Mouse (Mus musculus): ENCODE measurements at regions not wholly inside any gene's neighbourhood (a gene's known extent, or its start where the extent isn't known, plus 50 kb on each side); places are given as distances from the start of the nearest gene placed in this dataset.
A peak's percentile ranks its signal among the peaks of the same experiment; 100 is the strongest.

DNA sequence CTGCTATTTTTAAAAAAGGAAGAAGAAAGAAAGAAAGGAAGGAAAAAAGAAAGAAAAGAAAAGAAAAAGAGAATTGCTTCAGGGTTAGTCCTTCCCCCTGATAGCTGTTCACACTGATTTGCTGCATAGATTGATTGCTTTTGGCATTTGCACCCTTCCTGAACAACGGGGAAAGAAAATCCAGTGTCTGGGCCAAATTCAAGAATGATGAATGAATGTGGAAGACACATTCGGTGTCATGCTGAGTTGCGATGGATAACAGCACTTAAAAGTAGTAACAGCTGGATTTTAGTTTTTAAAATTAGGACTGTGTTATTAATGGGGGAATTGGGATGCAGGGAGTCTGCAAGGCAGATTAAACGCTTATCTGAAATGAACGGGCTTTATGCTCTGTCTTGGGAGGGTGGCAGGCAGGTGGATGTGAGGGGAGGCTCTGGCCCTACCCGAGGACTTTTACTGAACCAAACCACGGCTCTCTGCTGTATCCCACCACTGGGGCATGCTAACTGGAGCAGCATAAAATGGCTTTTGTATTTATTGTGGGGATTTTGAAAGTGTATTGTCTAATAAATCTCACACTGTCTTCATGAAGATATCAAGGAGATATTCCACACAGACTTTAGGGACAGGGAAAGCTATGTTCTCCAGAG lies 114.4 kb downstream of the Lca5 start:
- no peak for DNase-seq (ENCODE audit: low spot score)

DNA sequence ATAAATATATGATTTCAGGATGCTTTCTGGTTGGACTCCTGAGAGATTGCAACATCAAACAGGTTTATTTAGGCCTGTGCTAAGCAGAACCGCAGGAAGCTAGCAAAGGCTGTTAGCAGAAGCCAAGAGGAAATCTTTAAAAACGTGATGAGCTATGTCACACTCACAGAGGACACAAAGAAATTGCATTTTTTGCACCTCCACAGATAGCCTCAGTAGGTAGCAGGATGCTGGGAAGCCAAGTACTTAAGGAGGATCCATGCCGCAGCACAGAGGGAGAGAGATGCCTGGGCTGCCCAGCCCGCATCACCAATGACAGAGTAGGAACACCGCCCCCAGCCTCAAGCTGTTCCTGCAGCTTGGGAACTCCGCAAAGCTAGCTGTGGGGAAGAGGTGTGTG lies 115.0 kb downstream of the Lca5 start:
- no peak for DNase-seq (ENCODE audit: low spot score)

DNA sequence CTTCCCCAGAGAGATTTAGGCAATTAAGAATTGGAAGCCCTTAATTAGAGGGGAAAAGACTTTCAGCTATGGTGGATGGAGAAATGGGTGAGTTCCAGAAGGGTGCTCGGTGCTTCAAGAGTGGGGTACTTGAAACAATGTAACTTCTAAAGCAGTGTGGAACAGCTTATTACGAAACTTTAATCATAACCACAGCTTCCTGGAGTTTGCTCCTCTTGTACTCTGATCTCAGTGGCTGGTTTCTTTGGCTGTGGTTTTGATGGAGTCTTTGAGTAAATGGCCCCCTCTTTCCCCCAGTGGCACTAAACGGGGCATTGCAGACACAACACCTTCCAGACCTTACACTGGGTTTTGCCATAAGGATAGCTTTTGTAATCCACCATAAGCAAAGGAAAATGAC lies 116.6 kb downstream of the Lca5 start:
- DNase-seq (ENCODE audit: low spot score) = no peak

- peak; percentile 78 for DNase-seq (ENCODE audit: low spot score)
Measured at GRCm38 (mm10) chr9:83322991-83323583, 117.8 kb downstream of the Lca5 start.

- DNase-seq (ENCODE audit: low spot score) = no peak
Measured at GRCm38 (mm10) chr9:83321793-83322192, 119.1 kb downstream of the Lca5 start.

- no peak for DNase-seq (ENCODE audit: low spot score)
Measured at GRCm38 (mm10) chr9:83320834-83321233, 120.1 kb downstream of the Lca5 start.

DNA sequence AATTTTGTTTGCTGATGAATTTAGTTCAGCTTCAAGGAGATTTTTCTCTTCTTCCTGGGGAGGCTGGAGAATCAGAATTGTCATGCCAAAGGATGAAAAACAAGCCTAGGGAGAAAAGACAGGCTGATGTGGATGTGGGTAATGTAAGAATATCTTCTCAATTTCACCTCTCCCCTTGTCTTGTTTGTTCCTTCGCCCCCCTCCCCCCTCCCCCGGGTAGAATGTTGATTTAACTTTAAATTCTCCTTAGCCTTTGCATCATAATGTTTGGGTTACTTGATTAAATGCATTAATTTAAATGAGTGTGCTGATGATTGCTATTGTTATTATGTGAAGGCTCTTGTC lies 124.1 kb downstream of the Lca5 start:
- DNase-seq (ENCODE audit: low spot score) = no peak

DNA sequence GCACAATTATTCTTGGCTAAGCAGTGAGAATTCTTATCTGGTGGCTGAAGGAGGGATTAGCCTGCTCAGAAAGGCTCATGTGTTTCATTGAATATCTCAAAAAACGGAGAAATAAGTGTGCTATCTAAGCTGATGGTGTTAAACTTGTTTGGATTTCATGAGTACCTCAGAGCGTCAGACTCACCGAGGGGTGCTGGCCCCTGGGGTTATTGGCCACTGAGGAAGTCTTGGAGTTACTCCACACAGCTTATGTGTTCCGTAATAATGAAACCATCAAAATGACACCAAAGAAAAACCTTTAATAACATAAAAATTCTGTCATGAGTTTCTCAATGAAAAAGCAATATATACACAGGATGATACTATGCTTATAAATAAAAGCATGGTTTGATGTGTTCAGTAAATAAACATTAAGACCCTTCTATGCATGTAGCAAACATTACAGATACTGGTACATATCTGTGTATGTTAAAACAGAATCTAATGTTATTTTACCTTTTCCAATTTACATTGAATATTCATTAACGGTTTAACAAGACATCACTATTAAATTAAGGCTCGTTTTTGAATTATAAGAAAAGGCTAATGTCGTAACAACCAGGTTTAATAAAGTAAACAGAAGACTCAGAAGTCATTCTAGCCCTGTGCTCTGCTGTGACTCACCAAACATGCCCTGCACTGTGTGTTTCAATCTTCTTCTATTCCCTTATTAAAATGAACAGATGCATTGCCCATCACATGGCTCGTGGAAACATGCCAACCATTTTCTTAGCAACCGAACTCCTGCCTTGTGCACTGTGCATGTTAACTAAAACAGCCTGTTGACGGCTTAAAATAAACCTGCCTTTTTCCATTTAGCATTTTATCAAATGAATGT lies 124.7 kb downstream of the Lca5 start:
- DNase-seq (ENCODE audit: low spot score) = peak; percentile 81

GRCm38 (mm10) chr9:83308771-83309170 lies 132.2 kb downstream of the Lca5 start:
- DNase-seq (ENCODE audit: low spot score) = no peak

DNA sequence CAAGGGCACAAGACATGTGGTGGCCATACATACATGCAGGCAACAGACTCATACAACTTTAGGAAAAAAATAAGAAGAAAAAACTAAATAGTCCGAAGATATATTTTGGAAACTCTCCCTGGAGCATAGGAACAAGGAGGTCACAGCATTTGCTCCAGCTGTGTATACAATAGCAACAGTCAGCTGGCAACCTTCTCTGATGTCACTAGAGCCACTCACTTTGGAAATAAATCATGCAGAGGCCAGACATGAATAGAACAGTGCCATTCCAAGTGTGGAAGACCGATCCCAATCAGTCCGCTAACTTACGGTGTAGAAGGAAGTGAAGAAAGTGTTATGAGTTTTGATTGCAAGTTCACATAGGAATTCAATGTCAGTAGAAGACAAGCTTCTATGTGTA lies 132.8 kb downstream of the Lca5 start:
- DNase-seq (ENCODE audit: low spot score) = no peak

- no peak for DNase-seq (ENCODE audit: low spot score)
Measured at GRCm38 (mm10) chr9:83307349-83307938, 133.5 kb downstream of the Lca5 start.

DNA sequence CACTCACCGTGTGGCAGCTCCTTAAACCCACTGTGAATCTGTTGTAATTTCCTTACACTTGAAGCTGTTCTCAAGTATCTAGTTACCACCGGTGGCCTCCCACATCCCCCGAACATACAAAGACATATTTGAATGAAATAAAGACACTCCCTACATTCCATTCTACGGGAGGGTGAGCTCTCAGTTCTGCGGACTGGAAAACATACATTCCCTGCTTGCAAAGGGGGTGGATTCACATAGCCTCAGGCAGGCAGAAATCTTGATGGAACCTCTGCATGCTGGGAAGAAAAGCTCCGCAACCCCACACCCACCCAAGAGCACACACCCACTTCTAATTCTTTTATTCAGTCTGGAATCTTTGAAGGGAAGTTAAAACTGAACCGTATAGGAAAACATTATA lies 136.0 kb downstream of the Lca5 start:
- DNase-seq (ENCODE audit: low spot score) = no peak

GRCm38 (mm10) chr9:83300500-83300899 lies 140.4 kb downstream of the Lca5 start:
- DNase-seq (ENCODE audit: low spot score) = no peak

DNA sequence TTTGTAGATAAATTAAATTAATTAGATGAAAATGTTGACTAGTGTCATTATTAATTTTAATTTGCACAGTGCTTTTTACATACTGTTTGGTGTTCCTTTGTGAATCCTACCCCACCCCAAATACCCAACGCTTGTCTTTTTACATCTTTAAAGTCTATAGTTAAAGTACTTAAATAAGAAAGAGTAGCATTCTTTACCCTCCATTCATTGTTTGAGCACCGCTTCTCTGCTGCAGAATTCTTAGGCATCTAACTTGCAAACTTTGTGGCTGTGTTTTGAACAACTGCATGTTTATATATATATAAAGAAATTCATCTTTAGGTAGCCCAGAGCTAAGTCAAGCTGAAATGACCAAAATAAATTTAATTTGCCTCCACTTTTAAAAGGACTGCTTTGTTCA lies 140.9 kb downstream of the Lca5 start:
- DNase-seq (ENCODE audit: low spot score) = no peak

- DNase-seq (ENCODE audit: low spot score) = no peak
Measured at GRCm38 (mm10) chr9:83299623-83300022, 141.3 kb downstream of the Lca5 start.

- no peak for DNase-seq (ENCODE audit: low spot score)
Measured at GRCm38 (mm10) chr9:83295453-83295852, 145.5 kb downstream of the Lca5 start.

GRCm38 (mm10) chr9:83294441-83294840 lies 146.5 kb downstream of the Lca5 start:
- no peak for DNase-seq (ENCODE audit: low spot score)

DNA sequence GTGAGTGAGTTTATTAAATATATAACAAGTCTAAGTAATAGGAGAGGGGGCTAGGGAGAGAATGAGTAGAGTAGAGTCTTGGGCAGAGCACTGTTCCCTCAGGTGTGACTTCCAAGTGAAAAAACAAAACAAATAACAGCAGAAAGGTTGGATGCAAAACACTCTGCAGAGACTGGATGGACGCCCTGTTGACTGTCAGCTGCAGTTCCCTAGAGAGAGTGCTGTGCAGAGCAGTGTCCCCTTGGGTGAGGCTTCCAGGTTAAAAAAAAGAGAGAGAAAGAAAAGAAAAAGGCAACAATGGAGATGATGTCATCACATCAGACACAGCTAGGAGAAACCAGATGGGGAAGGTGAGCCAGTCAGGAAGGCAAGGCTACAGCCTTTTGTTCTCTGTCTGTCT lies 137.6 kb upstream of the Hmgn3 start:
- no peak for DNase-seq (ENCODE audit: low spot score)

- DNase-seq (ENCODE audit: low spot score) = no peak
Measured at GRCm38 (mm10) chr9:83283662-83284061, 137.2 kb upstream of the Hmgn3 start.

DNA sequence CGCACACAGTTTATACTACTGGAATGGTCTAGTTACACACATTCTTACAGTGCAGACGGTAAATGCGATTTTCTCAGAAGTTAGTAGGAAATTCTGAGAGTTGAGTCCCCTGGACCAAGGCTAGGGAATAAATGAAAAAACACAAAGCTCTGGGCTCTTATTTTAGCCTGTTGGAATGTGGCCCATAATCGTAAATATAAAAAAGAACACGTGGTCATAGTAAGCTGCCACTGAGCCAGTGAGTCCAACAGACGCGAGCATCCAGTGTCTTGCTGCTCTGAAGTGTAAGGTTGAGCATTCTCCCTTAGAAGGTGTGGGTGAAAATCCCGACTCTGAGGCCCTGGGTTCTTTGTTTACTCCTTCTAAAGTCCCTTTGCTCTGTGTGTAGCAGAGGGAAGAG lies 136.8 kb upstream of the Hmgn3 start:
- DNase-seq (ENCODE audit: low spot score) = no peak

GRCm38 (mm10) chr9:83277791-83278190 lies 131.3 kb upstream of the Hmgn3 start:
- DNase-seq (ENCODE audit: low spot score) = no peak

GRCm38 (mm10) chr9:83277356-83277755 lies 130.9 kb upstream of the Hmgn3 start:
- DNase-seq (ENCODE audit: low spot score) = no peak

- no peak for DNase-seq (ENCODE audit: low spot score)
Measured at GRCm38 (mm10) chr9:83276291-83276690, 129.8 kb upstream of the Hmgn3 start.

Measured in MN1 (cell line).